Mouse (Mus musculus) skeletal muscle tissue, adult 2 months (tissue): ENCODE measurements around the gene Stpg3.

ENCODE experiments used
- DNase-seq: peaks from one replicate; pipeline ENCODE4 v3.0.0-alpha.2; 2012; ENCODE audit warnings: low read depth, low spot score

Stpg3 gene

GRCm38 (mm10) chr2:25210686-25211085 is 3.8 kb downstream of the Stpg3 start:
- DNase-seq = no peak

- DNase-seq = no peak
Measured at GRCm38 (mm10) chr2:25207593-25207992, 6.8 kb downstream of the Stpg3 start.

DNA sequence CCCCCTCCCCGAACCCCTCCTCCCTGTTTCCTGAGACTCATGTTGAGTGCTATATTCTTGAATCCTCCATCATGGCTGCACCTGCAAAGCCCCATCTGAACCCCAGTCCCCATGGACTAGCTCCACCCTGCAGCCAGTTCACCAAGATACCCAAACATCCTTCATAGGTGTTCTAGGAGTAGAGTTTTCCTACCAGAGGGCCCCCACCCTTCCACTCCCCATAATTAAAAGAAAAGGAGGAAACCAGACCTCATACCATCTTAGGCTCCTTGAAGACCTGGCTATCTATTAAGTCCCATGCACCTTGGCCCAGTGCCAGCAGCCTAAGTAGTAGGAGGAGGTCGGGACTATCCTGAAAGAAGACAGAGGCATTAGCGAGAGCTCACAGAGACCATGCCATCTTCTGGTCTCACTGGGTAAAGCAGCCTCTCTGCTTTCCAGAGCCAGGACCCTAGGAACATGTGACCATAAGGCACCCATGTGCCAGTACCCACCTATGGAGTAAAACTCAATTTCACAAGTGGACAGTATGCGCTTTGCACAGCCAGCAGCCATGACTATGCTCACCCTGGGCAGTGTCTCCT is 10.7 kb downstream of the Stpg3 start:
- no peak for DNase-seq

GRCm38 (mm10) chr2:25200631-25201030 is 13.8 kb downstream of the Stpg3 start:
- no peak for DNase-seq

DNA sequence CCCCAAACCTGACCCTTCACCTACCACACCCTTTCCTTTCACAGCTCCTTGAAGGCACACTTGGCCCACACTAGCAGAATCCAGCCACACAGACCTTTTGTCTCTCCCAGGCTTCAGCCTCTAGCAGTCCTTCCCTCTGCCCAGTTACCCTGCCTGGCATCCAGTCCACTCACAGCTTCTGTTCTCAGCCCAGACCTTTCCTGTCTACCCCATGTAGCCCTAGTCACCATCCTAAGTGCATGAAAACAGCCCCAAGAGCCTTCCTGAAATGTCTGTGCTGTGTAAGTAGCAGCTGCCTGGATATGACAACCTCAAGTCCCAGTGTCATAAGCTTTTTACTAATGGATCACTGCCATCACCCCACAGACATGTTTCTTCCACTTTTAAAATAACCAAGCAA is 16.5 kb downstream of the Stpg3 start:
- DNase-seq = no peak

DNA sequence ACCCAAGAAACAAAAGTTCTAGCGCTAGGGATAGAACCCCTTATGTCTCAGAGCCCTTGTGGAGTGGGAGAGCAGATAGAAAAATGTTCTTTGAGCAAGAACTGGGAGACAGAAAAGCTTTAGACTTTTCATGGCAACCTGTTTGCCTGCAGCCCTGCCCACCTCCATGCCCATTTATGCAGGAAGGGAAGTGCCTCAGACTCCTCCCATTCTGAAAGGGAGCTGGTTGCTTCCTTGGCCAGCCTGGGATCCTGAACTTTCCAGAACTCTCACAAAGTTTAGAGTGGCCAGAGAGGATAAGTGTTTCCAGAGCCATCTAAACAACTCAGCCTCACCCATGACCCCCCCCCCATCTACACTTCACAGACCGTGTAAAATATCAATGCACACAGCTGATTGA is 17.2 kb downstream of the Stpg3 start:
- no peak for DNase-seq

DNA sequence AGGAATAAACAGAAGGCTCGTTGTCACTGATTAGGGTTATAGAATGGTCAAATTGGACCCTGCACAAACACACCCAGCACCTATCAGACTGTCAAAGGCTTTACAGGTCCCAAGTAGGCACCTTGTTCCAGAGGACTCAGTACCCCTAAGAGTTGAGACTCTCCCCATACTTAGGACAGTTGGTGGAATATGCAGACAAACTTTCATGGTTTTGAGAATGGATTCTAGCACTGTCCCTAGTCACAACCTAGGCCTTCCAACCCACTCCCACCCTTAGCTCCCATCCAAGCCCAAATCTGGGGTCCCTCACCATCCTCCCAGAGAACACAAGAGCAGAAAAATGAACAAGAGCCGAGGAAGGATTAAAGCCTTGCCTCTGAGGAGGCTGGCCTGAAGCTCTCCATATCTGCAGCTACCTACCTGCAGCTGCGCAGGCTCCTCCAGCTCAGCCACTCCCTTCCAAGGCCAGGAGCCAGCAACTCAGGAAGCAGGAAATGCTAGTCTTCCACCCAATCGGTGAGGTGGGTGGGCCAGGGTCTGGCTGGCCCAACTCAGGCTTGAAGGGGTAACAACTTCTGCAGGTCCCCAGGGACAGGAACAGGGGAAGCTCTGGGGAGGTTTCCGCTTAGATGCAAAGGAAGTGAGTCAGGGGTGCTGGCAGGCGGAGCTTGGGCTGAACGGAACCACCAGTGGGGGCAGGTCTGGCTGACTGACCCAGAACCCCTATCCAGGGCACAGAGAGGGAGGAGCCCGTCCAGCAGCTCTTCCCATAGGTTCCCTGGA is 18.1 kb downstream of the Stpg3 start, which contains the start of gene Tor4a:
Tor4a (minus strand) TSS at position 715 of the 783 bp plus-strand sequence.
- DNase-seq = peak; percentile 85

DNA sequence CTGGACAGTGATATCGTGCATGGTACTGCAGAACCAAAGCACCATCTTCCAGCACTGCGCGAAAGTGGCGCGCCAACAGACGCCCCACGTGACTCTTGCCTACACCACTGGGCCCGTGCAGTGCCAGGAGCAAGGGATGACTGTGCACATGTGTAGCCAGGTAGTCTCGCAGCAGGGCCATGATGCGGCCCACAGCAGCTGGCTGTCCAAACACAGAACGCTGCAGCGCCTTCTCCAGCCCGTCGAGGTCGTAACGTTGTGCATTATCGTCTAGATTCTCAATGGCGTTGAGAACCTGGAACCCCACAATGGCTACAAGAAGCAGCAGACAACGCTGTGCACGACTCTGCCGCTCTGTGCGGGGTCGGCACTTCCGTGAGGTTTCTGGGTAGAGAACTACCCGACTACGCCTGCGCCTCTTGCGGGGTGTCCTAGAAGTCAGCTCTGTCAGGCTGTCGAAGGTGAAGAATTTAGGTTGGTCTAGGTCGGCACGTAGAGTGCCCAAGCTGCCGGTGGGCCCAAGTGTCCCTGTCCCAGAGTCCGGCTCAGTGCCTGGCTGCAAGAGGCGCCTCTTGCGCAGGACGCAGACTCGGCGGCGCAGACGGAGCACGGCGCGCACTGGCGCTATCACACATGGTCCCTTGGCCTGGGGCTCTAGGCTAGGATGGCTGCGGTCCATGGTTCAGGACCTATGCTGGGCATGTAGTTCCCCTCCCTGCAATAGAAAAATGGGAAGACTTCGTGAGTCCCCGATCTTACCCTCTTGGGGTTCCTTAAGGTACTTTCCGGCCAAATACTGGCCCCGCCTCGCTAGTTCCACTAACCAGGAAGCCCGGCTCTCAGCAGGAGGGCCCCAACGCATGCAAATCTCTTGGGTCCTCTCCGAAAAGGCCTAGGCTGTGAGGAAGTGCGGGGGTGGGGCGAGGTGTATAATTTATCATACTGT is 19.0 kb downstream of the Stpg3 start:
- no peak for DNase-seq

DNA sequence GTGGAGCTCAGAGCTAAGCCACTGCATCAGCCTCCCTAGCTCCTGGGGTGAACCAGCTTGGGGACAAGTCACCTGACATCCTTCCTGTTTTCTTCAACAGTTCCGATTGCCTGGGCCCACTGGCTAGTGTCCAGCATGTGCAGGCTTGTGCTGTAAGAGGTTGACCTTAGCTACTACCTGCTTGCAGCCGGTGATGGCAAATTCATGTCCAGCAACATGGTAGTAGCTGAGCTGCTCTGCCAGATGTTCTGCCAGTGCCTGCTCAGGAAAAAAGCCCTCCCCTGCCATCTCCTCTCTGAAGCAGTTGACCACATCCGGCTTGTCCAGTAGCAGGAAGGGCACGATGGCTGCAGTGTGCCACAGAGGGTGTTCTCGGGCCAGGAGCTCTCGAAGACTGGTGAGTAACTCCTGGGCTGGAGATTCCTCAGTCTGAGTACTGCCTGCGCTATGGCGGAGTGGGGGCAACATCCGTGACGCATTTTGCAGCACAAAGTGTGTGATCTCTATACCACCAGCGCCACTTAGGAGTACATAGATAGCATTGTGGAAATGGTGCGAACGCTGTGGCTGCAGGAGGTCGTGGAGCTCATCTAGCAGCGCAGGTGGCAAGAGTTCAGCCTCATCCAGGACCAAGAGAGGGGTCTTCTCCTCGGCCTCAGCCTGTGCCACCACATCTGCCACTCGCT is 19.8 kb downstream of the Stpg3 start:
- no peak for DNase-seq

DNA sequence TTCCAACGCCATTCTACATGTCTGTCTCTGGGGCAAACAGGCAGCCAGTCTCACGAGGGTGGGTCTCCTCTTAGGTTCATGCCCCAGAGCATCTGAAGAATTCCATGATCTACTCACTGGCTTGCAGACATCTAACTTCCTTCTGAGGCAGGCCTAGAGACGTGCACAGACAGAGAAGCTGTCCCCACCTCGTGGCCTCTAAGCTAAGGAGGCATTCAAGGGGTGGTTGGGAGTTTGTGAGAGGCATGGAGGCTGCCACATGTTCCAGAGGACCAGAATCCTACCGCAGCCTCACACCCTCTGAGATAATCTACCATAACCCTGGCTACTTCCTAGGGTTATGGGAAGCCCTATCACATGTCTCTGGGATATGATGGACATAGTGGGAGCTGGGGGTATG is 20.4 kb downstream of the Stpg3 start:
- no peak for DNase-seq

- DNase-seq = peak; percentile 85
Measured at GRCm38 (mm10) chr2:25193330-25193770, 21.1 kb downstream of the Stpg3 start.

DNA sequence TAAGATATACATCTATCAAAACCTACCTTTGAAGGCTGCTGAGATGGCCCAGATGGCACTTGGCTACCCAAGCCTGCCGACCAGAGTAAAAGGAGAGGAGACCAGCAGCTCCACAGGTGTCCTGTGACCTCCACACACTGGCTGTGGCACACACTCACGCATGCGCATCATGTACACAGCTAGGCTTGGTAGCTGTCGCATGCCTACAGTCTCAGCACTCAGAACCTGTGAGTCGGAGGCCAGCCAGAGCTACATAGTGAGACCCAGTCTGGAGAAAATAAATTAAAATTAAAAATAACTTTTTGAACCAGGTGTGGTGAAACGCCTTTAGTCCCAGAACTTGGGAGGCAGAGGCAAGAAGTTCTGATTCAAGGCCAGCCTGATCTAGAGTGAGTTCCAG is 26.6 kb downstream of the Stpg3 start:
- no peak for DNase-seq

DNA sequence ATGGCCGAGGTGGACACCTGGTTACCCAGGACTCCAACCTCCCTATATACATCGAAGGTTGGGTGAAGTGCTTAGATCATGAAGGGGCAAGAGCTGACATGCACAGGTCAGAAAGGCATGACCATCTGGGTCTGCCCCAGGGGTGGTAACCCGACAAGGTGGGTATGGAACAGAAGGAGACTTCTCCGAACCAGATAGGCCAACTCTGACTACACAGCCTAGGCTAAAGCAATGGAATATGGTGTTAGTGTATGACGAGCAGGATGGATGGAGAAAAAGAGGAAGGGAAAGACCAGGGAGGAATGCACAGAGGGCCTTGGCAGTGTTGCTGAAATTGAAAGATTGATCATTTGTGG is 27.9 kb downstream of the Stpg3 start:
- no peak for DNase-seq

DNA sequence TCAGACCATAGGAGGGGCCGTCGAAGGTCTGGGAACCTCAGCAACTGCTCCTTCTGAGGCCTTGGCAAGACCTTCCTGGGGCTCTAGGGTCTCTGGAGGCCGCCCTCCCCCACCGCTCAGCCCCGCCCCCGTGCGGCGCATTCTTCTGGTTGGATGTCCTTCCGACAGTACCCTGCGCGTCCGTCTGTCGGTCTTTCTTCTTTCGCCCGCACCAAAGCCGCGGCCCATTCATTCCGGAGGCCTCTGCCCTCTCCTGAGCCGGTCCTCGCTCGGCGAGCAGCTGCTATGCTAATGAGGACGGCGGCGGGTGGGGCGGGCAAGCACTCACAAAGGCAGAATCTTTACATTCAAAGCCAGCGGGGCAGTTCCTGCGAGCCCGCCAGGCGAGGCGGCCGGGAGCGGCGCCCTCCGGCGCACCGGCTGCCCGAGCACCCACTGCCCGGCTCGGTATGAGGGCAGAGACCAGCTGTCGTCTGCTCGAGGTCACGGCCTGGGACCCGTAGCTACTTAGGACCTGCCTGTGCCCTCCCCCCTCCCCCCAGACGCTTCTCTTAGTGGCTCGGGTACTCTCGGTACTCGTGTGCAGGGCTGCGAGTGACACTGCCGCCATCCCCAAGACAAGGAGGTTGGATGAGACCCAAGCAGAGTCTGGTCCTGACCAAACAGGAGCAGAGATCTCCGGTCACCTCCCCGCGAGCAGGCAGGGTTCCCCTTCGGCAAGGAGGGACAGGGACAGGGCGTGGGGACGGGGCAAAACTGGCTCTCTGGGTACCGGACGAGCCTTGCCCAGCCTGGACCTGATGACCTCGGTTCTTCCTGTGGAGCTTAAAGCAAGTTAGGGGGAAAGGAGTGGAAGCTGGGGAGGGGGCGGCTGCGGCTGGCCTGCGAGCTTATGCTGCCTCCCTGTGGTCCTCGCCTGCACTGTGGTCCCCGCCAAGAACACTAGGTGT is 28.5 kb downstream of the Stpg3 start:
- no peak for DNase-seq

DNA sequence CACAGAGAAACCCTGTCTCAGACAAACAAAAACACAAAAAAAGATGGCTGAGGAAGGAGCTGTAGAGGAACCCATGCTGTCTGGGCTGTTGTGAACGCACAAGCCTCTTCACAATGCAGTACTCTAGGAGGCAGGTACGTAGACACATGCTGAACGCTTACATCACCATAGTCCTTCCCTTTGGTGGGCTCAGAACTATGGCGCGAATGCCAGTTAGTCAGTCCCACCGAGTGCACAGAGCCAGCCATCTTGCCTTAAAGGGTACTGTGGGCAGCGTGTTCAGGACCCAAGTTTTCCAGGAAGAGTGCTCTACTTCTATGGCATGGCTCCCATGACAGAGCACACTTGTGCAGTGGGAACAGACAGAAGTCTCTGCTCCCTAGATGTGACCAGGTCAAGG is 29.9 kb downstream of the Stpg3 start:
- no peak for DNase-seq

GRCm38 (mm10) chr2:25183336-25183735 is 31.1 kb downstream of the Stpg3 start:
- DNase-seq = no peak

DNA sequence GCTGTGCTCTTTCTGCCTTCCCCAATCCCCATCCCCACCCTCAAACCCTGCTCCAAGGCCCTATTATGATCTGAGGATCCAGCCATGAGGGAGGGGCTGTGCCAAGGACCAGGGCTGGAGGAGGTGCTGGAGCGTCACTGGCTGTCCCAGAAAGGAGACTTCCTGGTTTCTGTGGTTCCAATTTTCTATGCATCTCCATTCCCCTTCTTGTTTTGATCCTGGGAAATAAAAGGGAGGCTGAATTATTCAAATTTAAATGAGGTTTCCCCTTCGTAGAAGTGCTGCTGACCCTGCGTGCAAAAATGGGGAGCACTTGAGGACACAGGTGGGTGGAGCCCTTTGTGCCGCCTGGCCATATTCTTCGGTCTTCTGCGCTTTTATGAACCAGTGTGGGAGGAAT is 31.8 kb downstream of the Stpg3 start:
- DNase-seq = no peak

GRCm38 (mm10) chr2:25181891-25182397 is 32.5 kb downstream of the Stpg3 start:
- DNase-seq = no peak

DNA sequence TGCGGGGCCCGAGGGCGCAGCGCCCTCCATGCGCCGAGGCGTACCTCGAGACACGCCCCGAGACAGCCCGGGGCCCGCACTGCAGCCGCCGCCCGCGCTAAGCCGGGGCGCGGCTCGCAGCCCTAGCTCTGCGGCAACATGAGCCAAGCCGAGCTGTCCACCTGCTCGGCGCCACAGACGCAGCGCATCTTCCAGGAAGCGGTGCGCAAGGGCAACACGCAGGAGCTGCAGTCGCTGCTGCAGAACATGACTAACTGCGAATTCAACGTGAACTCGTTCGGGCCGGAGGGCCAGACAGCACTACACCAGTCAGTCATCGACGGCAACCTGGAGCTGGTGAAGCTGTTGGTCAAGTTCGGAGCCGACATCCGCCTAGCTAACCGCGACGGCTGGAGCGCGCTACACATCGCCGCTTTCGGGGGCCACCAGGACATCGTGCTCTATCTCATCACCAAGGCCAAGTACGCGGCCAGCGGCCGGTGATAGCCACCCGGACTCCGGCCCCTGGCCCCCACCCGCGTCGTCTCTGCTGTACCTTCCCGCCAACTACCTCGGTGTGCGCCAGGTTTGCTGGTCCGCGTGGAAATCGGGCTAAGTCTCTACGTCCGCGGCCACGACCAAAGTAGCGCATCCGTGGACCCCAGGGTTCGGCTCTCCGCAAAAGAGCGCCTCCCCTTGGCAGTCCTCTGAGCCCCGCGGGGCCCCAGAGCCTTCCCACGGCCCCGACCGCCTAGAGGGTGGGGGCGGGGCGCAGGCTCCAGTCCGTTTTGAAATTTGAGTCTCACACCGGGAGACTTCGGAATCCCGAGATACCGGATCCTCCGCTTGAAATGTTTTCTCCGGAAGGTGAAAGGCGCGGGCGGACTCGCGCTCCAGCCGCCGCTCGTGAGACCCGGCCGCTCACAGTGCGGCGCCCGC is 33.2 kb downstream of the Stpg3 start:
- DNase-seq = no peak
